Mouse (Mus musculus): ENCODE results near the gene Trp53bp1.

Trp53bp1 gene

DNA sequence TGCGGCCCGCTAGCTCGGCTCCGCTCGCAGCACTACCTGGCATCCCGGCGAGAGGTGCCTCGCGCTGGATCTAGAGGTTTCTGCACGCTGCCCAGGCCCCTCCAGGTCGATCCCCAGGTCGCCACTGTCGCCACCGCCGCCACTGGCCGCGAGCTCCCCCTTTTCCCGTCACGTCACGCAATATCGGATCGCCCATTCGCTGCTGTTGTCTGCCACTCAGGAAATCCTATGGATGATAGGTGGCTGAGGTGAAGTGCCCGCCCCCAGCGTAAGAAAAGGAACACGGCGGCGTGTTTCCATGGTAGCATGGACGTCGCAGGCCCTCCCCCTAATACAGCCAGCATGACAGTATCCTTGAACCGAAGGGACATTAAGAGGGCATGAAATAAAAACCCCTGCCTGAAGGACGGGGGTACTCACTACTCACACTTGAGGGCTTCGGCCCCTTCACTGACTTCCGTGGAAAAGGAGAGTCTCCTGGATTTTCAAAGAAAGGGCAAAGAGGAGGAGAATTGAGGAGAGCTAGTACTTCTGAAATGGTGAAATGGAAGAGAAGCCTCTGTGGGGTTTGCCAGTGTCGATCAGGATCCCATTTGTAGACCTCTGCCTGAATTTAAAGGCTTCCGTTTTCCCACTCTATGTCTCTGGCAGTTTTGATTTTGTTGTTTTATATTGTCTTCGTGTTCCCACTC is at the start of gene Trp53bp1:
Gene Trp53bp1 (minus strand): TSS at position 172 of the 692 bp plus-strand sequence.
- DNase-seq, result peak; percentile 97

DNA sequence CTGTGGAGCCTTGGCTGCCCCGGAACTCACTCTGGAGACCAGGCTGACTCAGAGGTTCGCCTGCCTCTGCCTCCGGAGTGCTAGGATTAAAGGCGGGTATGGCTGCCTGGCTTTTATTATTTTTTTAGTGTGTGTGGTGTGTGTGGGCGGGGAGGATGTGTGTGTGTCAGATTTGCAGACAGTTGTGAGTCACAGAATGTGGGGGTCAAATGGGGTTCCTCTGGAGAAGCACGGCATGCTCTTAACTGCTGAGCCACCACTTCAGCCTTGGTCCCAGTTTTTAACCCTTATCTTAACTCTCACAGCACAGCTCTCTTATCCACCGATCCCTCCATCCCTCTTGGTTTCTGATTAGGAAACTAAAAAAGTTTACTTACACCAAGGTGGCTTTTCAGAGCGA is 45.1 kb upstream of the Trp53bp1 start:
- DNase-seq, result no peak

DNA sequence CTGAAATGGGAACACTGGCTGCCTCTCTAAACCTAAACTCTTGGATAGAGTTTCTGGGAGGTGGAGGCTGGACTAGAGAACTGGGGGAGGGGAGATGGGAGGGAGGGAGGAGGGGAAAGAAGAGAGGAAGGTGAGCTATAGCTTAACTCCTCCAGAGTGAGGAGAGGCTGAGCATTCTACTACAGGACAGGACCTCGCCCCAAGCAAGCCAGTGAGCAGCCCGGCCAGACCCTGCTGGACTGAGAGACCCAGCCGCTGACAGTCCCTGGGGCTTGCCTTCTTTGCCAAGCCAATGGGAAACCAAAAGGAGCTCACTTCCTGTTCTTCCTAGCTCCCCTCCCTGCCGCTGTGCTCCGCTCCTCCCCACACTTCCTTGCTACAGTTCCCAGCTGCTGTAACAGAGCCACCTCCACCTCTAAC is 37.8 kb upstream of the Trp53bp1 start:
- peak; percentile 30 for DNase-seq

DNA sequence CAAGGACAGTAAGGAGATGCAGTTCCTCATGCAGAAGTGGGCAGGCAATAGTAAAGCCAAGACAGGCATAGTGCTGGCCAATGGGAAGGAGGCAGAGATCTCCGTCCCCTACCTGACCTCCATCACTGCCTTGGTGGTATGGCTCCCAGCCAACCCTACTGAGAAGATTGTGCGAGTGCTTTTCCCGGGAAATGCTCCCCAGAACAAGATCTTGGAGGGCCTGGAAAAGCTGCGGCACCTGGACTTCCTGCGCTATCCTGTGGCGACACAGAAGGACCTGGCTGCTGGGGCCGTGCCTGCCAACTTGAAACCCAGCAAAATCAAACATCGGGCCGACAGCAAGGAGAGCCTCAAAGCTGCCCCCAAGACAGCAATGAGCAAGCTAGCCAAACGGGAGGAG is 28.8 kb upstream of the Trp53bp1 start:
- DNase-seq, result no peak

DNA sequence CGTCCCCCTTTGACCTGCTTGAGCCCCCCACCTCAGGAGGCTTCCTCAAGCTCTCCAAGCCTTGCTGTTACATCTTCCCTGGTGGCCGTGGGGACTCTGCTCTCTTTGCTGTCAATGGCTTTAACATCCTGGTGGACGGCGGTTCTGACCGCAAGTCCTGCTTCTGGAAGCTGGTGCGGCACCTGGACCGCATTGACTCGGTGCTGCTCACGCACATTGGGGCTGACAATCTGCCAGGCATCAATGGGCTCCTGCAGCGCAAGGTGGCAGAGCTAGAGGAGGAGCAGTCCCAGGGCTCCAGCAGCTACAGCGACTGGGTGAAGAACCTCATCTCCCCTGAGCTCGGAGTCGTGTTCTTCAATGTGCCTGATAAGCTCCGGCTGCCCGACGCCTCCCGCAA is 28.3 kb upstream of the Trp53bp1 start:
- no peak for DNase-seq

DNA sequence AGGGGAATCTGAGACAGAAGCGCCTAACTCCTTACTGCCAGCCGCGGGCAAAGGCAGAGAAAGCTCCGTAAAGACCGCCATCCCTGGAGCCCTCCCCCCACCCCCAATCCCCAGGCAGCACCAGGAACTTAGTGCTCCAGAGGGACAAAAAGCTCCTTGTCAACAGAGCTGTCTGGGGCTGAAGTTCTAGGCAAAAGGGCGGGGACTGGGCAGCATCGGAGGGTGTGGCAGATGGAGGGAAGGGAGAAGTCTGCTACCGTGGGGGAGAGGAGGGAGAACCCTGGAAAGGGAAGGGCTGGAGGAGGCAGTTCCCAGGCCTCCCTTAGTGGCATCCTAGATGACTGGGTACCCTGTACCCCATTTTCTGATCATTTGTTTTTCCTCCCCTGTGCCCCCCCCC is 26.9 kb upstream of the Trp53bp1 start:
- no peak for DNase-seq

DNA sequence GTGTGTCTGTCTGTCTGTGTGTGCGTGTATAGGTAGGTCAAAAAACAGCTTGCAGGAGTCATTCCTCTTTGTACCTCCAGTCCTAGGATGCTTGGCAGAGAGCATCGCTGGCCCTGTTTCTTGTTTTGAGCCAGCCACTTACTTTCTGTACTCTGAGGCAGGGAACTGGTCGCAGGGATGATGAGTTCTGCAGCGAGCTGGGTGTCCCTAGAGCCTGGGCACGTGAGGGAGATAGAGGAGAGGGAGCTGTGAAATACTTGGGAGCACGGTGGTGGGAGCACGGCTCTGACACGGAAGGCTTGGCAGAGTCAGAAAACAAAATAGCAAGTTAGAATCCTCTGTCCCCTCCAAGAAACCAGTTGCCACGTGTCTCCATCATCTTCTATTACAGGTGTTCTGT is 26.5 kb upstream of the Trp53bp1 start:
- DNase-seq, result no peak

DNA sequence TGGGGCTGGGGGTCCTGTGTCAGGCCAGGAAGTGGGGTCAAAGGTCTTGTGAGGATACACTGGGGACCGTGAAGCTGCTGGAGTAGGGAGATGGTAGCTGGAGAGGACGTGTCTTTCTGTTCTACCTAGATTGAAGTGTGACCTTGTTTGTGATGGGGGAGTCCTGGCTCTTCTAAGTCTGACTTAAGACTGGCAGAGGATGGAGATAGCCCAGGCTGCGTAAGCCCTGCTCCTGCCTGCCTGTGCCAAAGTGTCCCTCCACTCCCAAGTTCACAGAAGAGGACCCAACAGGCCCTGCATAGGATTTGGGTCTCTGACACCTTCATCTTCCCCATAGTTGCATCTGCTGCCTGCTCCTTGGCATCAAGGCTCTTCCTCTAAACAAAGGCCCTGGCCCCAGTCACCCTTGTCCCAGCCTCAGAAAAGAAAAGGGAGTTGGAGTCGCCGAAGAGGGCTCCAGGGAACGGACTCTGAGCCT is 25.6 kb upstream of the Trp53bp1 start:
- no peak for DNase-seq

DNA sequence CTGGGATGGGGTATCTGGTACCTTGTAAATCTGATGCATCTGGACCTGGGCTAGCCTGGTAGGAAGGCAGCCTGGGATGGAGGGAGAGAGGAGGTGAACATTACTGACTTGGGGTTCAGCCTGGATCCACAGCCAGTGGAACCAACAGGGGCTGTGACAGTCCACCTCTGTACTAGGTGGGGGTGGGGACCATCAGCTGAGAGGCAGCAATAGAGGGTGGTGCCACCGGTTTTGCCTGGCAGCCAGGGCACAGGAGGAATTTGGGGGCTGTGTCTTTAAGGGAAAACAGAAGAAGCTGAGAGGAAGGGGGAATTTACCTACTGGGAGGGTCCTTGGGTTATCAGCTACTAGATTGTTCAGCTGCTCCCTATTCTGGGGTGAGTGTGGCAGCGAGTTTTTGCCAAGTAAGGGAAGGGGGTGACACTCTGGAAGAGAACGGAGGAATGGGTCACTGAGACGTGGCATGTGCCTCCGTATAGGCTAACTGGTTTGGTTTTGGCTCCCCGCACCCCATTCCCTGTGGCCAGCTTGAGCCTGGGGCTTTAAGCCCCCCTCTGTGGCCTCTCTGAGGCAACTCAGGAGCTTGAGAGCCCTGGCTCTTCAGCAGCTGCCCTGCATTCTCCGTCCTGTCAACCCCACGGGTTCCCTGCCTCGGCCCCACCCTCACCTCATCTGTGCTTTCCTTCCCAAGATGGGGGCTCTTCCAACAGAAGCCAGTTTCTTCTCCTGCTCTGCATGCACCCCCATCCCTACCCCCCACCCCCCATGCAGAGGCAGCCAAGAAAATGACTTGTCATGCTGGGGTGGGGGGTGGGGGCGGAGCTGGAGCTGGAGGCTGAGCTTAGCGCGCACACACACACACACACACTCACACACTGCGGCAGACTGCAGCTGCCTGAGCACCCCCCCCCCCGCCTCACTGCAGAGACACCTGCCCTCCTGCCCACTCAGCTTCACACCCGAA is 24.7 kb upstream of the Trp53bp1 start:
- no peak for DNase-seq

DNA sequence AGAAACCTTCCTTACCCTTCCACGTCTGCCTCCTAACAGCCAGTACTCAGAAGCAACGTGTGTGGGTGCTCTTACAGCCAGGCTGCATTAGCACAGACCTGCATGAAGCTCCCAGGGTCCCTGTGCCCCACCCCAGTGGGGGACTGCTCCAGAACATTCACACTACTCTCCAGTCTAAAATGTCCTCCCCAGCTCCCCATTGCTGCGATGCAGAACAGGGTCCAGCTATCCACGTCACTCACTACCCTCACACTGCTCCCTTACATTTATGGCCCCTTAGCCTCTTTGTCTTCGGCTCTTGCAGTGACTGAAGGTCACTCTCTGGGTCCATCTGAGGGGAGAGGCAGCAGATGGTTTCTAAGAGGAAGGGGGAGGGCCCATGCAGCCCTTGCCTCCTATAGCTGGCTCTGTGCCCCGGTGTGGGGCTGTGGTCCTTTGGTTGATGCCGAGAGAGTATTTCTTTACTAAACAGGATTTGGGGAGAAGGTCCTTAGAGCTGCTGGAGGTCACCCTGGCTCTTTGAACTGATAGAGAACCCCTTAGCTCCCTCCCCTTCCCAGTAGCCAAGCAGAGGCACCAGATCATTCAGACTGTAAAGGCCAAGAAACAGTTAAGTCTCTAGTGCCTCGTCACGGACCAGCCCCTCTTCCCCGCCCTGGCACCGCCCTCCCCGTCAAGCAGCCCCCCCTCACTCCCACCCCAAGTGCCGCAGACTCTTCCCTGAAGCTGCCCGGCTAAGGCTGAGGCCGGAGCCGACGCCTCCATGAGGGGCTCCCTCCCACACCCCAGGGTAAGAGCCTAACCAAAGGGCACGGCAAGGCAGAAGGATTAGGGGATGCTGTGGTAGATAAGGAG is 23.8 kb upstream of the Trp53bp1 start:
- DNase-seq, result no peak

DNA sequence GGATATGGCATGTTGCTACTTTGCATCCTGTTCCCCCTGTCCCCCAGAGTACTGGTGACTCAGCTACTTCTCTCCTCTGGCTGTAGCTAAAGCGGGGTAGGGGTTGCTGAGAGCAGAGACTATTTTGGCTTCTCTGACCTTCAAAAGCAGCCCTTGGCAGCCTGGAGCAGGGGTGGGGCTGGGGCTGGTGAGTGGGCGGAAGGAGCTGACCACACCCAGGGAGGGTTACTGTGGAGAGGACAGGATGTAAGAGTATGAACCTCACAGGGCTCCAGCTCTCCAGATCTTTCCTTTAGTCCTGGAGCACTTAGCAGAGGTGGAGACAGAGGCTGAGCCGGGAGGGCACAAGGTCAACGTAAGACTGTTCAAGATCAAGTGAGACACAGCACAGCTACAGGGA is 23.0 kb upstream of the Trp53bp1 start:
- no peak for DNase-seq

DNA sequence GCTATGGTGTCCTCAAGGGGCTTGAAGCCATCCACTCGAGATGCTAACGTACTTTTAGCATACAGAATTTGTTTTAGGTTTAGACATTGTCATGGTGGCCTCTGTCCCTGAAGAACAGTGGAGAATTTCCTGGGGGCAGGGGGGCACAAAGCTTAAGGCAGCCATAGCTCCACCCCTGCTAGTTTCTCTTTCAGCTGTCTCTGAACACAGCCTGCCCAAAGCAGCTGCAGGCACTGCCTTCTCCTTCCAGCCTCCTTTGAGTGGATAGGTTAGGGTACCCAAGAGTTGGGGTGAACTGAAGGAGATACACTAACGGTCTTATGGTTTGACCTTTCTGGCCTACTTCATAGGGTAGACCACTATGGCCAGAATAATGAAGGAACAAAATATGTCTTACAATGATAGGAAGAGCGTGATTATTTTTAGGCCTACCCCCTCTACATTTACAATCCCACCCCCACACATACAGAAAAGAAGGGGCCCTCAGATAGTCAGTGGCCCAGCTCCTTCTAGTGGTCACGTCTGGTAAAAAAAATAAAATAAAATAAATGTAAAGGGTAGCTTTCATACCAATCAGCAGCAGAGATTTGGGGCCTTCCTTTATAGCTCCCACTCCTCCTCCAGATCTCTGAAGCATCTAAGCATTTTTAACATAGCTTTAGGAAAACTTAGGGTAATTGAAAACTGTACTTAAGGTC is 21.3 kb upstream of the Trp53bp1 start:
- DNase-seq, result no peak

DNA sequence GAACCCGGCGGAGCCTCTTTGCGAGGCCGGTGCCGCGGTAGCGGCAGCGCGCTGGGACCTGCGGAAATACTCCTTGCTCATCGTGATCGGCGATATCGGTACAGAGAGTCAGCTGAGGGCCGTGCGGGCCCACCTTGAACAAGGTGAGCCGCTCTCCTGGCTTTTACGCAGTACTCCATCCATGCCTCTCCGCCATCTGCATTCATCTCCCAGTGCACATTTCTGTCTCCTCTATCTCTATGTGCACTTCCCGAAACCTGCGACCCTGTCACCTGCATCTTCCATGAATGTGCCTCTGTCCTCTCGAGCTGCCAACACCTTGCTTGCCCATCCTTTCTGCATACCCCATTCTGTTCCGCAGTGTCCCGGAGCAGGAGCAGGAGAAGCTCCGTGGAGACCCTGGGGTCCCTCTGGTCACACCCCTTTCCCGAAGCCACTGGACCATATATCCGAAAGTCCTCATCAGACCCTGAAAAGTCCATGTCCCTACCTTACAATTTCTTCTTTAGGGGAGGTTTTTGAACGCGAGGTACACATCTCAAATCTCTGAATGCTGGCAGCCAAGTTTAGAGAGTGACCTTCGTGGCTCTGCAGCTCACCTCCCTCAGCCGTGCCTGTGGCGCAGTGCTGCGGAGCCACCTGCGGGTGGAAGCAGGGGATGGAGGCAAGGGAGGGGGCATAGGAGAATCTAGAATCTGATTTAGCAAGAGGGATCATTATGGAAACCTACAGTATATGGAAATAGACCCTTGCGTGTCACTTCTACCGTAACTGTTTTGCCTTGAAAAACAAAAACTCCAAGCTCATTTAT is 18.7 kb upstream of the Trp53bp1 start:
- no peak for DNase-seq

DNA sequence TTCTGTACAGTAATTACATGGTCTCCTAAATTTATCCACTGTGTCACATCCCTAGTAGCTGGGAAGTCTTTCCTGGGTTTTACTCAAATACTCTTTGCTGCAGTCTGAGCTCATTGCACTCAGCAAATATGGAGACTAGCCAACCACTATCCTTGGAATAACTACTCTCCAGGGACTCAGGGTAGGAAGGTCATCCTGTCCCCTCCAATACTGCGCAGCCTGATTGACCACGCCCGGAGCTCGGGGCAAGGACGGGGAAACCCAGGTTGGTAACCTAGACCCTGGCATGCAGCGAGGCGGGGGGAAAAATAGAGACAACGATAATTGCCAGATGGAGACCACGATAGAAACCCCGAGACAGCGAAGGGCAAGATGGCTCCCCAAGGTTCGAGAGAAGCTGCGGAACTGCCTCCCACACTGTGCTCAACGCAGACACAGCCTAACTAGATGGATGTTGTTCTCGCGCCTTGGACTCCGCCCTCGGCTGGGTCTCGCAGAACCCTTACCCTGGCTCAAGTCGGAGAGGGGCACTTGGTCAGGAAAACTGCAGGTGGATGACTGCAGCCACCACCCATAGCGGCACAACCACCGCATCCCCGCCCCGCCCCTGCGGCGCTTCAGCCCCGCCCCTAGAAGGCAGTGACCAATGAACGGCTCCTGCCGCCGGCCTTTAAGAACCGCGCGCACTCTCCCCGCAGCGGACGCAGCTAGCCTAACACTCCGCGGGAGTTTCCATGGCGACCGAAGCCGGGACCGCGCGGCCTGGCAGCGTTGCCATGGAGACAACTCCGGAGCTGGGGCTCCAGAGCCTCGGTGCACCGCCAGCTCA is 17.9 kb upstream of the Trp53bp1 start, which contains the start of gene Map1a:
Gene Map1a (plus strand): TSS at position 700 of the 829 bp plus-strand sequence.
- DNase-seq, result peak; percentile 88

DNA sequence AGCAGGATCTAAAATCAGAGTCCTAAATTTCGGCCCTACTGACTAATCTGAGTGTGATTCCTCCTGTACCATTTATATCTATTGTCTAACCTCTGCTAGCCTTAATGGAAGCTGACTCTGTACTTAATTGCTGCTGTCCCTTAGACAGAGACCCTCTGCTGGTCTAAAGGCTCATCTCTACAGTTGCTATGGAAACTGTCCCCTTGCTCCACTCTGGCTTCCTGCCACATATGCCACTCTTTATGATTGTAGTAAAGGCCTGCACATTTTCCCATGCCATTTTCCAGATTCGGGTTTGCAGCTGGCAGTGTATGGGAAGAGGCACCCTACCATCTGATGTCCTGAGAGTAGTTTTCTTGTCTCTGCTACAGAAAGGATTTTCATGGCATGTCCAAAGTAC is 16.6 kb upstream of the Trp53bp1 start:
- no peak for DNase-seq

DNA sequence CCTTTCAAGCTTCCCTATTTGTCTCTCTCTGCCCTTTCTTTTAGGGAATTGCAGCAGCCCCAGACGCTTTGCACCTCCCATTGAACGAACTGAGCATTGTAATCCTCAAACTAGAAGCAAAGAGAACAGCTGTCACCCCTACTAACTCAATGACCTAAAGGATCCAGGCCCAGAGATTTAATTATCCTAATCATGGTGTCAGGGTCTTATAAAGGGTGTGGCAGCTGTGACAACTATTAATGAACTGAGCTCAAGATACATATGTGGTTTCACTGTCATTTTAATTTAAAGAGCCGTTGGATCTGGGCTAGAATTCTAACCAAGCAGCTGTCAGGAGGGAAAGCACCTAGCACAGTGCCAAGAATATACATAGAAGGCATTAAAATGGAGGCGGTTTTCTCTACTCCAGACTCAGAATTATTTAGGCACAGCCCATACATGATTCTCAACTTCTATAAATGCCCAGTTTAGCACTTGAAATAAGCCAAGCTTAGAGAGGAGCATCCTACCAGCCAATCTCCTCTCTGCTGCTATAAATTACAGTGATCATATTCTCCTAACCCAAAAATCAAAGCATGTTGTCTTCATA is 815 bp upstream of the Trp53bp1 start:
- DNase-seq, result no peak

DNA sequence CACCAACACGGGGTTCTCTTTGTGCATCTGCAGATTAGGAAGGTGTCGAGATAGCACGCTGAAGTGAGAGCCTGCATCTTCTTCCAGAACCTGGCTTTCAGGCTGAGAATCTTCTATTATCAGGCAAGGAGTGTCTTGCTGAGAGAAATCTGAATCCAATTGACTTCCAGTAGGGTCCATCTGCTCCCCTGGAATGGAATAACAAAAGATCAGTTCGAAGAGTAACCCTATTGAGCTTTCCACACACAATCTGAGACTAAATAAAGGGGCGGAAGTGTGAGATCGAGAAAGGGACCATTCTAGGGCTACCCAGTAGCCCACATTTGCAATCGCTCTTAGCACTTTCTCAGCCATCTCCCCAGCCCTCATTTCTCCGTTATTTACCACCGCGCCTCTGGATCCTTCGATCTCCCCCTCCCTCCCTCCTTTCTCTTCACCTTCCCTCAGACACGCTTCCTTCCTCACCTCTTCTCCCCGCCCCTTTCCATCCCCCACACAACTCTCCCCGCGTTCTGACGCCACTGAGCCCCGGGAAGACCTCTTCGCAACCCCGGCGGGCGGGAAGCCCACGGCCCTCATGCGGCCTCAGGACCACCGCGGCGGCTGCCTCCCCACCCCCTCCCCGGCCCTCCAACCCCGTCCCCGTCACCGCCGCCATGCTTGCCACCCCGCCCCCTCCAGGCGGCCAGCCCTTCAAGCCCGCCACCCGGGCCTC is 529 bp downstream of the Trp53bp1 start:
- DNase-seq, result no peak

DNA sequence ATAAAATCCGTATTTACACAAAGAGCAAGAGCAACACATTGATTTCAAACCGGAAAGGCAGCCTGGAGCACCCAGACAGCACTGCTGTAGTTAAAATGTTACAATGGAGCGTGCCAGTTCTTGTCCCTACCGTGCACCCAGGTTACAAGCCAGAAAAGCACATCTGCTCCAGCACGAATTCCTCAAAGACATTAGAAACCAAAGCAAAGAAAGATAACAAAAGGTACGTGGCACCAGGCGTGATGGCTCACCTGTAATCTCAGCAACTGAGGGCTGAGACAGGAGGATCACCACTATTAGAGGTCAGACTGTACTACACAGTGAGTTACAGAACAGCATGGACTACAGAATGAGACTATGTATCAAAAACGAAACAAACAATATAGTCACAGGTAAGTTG is 2.8 kb downstream of the Trp53bp1 start:
- DNase-seq, result no peak

DNA sequence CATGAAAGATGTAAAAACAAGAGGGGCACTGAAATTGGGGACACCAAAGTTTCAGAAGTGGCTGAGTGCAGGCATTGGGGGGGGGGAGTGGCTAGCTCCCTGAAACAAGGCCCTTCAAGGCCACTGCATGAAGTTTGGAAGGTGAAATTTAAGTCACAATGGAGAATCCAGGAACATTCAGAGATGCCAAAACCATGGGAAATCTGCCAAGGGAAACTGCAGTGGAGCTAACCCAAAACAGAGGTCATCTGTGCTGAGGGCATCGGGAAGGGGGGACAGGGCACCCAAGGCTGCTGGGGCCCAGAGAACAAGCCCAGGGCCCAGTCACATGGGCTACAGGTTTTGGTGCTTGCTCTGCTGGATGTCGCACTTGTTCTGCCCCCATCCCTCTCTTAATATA is 21.4 kb downstream of the Trp53bp1 start:
- DNase-seq, result no peak
